16 mouse cellular contexts compared by ENCODE assay signal in the genomic region with DNA sequence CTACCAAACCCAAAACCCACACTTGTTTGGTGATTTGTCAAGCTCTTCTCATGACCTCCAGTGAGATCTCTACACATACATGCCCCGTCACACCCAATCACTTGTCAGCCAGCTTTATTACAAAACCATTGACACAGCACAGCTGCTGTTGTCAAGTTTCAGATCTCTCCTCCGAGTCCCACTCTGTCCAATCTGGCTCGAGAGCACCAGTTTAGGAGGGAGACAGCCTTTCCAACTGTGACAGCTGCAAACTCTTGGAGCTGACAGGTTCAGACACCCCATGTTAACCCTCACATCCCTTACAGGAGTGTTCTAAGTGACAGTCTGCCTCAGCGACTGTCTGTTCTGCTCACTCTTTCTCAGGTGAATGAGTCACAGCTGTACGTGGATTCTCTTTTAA.
DNase-seq lines count a peak whose midpoint lies in the region; ATAC-seq and TF ChIP-seq lines count a peak whose summit lies in the region.
"Had no signal": no experiment of that assay in that cellular context is flagged by ENCODE, and none has a peak within 500 bp of the region (broad histone marks: within the 10 kb centered on the region; RNA-seq: fewer than 3 reads in every experiment).

No protein-coding gene starts in this region.

- H3K27ac ChIP-seq in cerebellum, adult 2 months (ENCODE audit: insufficient read depth, low read length) = peak overlapping the region; percentile 21; the same call in 1 of the 2 replicates
- H3K27ac ChIP-seq in kidney, embryonic 15.5 days = no peak overlapping the region
- no peak overlapping the region for H3K27ac ChIP-seq in limb, embryonic 13.5 days
- H3K27ac ChIP-seq: embryonic facial prominence, embryonic 13.5 days; liver, embryonic 14.5 days; midbrain, embryonic 12.5 days; neural tube, embryonic 12.5 days had no signal

- no peak for TF ChIP-seq CTCF in cerebellum, adult 2 months (IDR thresholded peaks at IDR 0.05; ENCODE audit: borderline replicate concordance, insufficient read depth, low read depth, low read length)
- no peak for TF ChIP-seq CTCF in C2C12 (IDR thresholded peaks at IDR 0.05; ENCODE audit: control insufficient read depth, insufficient read depth, insufficient read length)

- H3K9me3 ChIP-seq in kidney, embryonic 15.5 days (replicated peaks) = no peaks in the 10 kb centered on the region
- H3K9me3 ChIP-seq in limb, embryonic 13.5 days = no peaks in the 10 kb centered on the region
- H3K9me3 ChIP-seq: embryonic facial prominence, embryonic 13.5 days; midbrain, embryonic 12.5 days; neural tube, embryonic 12.5 days had no signal

- WGBS in cerebellum, adult 2 months = 41% methylated on average over 5 of the region's 5 CpGs
- WGBS in kidney, embryonic 15.5 days = 26% methylated on average over 5 of the region's 5 CpGs
- WGBS in limb, embryonic 13.5 days = 58% methylated on average over 5 of the region's 5 CpGs

- H3K4me3 ChIP-seq in cerebellum, adult 2 months (replicated peaks; ENCODE audit: insufficient read depth, low read depth, low read length) = no peak overlapping the region
- H3K4me3 ChIP-seq in kidney, embryonic 15.5 days (replicated peaks) = no peak overlapping the region
- H3K4me3 ChIP-seq in C2C12 (ENCODE audit: insufficient read depth, poor library complexity, severe bottlenecking) = no peak overlapping the region
- no peak overlapping the region for H3K4me3 ChIP-seq in limb, embryonic 13.5 days
- H3K4me3 ChIP-seq: embryonic facial prominence, embryonic 13.5 days; midbrain, embryonic 12.5 days; neural tube, embryonic 12.5 days had no signal

- no peaks in the 10 kb centered on the region for H3K4me1 ChIP-seq in cerebellum, adult 2 months (ENCODE audit: control insufficient read depth, insufficient read depth, low read length)
- H3K4me1 ChIP-seq in kidney, embryonic 15.5 days = no peaks in the 10 kb centered on the region
- no peaks in the 10 kb centered on the region for H3K4me1 ChIP-seq in limb, embryonic 13.5 days
- H3K4me1 ChIP-seq: embryonic facial prominence, embryonic 13.5 days; midbrain, embryonic 12.5 days; neural tube, embryonic 12.5 days had no signal

- H3K36me3 ChIP-seq in kidney, embryonic 15.5 days = no peaks in the 10 kb centered on the region
- H3K36me3 ChIP-seq in C2C12 (ENCODE audit: control insufficient read depth, insufficient read depth) = no peaks in the 10 kb centered on the region
- H3K36me3 ChIP-seq in limb, embryonic 13.5 days = no peaks in the 10 kb centered on the region
- H3K36me3 ChIP-seq: embryonic facial prominence, embryonic 13.5 days; midbrain, embryonic 12.5 days; neural tube, embryonic 12.5 days had no signal

- TF ChIP-seq POLR2A in cerebellum, adult 2 months (IDR thresholded peaks at IDR 0.05; ENCODE audit: borderline replicate concordance, insufficient read depth, low read length) = no peak

- H3K9ac ChIP-seq in kidney, embryonic 15.5 days = no peak overlapping the region
- H3K9ac ChIP-seq in limb, embryonic 13.5 days = no peak overlapping the region
- H3K9ac ChIP-seq: embryonic facial prominence, embryonic 13.5 days; liver, embryonic 14.5 days; midbrain, embryonic 12.5 days; neural tube, embryonic 12.5 days had no signal

- H3K79me3 ChIP-seq in C2C12 (ENCODE audit: low read depth) = no peaks in the 10 kb centered on the region

- no peak overlapping the region for H3ac ChIP-seq in C2C12 (ENCODE audit: control insufficient read depth, insufficient read length, low read depth)

- H3K4me2 ChIP-seq in kidney, embryonic 15.5 days = no peak overlapping the region
- no peak overlapping the region for H3K4me2 ChIP-seq in limb, embryonic 13.5 days (replicated peaks)
- H3K4me2 ChIP-seq: embryonic facial prominence, embryonic 13.5 days; midbrain, embryonic 12.5 days; neural tube, embryonic 12.5 days had no signal

- no peak for DNase-seq in cerebellum, adult 2 months
- no peak for DNase-seq in cerebellum, postnatal 36 days
- no peak for DNase-seq in kidney, adult 11 months
- no peak for DNase-seq in adrenal gland, postnatal 14 days
- DNase-seq in cerebellum, postnatal 4 days (ENCODE audit: low spot score in 2 of 2) = no peak
- DNase-seq: cerebellum, adult 9-11 months; thymus, postnatal 14 days had no signal

- no peaks in the 10 kb centered on the region for H3K27me3 ChIP-seq in cerebellum, adult 2 months (ENCODE audit: control insufficient read depth, insufficient read depth, low read length)
- H3K27me3 ChIP-seq in kidney, embryonic 15.5 days = no peaks in the 10 kb centered on the region
- no peaks in the 10 kb centered on the region for H3K27me3 ChIP-seq in C2C12 (ENCODE audit: control insufficient read depth, insufficient read depth, insufficient read length)
- H3K27me3 ChIP-seq in limb, embryonic 13.5 days = no peaks in the 10 kb centered on the region
- H3K27me3 ChIP-seq: embryonic facial prominence, embryonic 13.5 days; midbrain, embryonic 12.5 days; neural tube, embryonic 12.5 days had no signal

- ATAC-seq in kidney, embryonic 15.5 days (replicated peaks; ENCODE audit: low FRiP score) = peak; percentile 69
- ATAC-seq in limb, embryonic 13.5 days (ENCODE audit: low FRiP score, low read depth) = 0 out of 2 replicates have a peak, but pooled peaks have one; percentile 51
- ATAC-seq: forebrain, embryonic 16.5 days; inflammation-experienced regulatory T-cells, adult 6 months had no signal

- no peaks in the 10 kb centered on the region for H3K79me2 ChIP-seq in C2C12 (ENCODE audit: control insufficient read depth, insufficient read depth)

TF ChIP-seq in C2C12, 6 proteins besides CTCF, POLR2A, EP300 and RAD21:
- TF ChIP-seq MYOD1 (IDR thresholded peaks at IDR 0.05; ENCODE audit: control insufficient read depth, insufficient read length, low read depth) (peak; percentile 28), MAX (IDR thresholded peaks at IDR 0.05) (no peak)
TF ChIP-seq in C2C12: peak in this region for 1.
